Mouse (Mus musculus): ENCODE data around the gene Fam196b. TPM values are rescaled to one million over a fixed set of nuclear protein-coding genes. Genes with fewer than 3 reads are reported as not detected.

Gene Fam196b
- polyA plus RNA-seq, 1 experiment from 2014 or later, result 6.4 TPM

DNA sequence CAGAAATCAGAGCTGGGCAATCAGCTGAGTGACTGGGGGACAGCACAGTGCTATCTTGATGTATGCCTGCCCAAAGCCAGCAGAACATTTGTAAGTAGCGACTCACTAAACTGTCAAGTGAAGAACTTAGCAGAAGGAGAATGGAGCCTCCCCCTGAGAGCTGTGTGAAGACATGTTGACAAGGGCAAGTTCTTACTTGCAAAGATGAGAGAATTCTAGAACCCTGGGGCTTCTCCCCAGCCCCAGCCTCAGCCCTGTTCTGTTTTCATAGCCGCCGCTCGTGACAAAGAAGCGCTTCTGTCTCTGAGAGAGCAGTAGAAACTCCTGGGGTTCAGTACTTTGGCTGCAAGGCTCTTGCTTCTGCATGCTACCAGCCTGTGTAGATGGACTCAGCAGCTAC is 25.1 kb downstream of the Fam196b start:
- H3K9ac ChIP-seq, result no peak overlapping the region
- H3K4me2 ChIP-seq, result no peak overlapping the region
- no peaks in the 10 kb centered on the region for H3K27me3 ChIP-seq (replicated peaks)
- H3K9me3 ChIP-seq, result no peaks in the 10 kb centered on the region
- no peaks in the 10 kb centered on the region for H3K36me3 ChIP-seq (replicated peaks)
- WGBS, result 85% methylated on average over 5 of the region's 5 CpGs
- peaks cover 26% of the 10 kb centered on the region for H3K4me1 ChIP-seq
- ATAC-seq (replicated peaks), result no peak
- H3K27ac ChIP-seq, result no peak overlapping the region
- H3K4me3 ChIP-seq, result no peak overlapping the region

DNA sequence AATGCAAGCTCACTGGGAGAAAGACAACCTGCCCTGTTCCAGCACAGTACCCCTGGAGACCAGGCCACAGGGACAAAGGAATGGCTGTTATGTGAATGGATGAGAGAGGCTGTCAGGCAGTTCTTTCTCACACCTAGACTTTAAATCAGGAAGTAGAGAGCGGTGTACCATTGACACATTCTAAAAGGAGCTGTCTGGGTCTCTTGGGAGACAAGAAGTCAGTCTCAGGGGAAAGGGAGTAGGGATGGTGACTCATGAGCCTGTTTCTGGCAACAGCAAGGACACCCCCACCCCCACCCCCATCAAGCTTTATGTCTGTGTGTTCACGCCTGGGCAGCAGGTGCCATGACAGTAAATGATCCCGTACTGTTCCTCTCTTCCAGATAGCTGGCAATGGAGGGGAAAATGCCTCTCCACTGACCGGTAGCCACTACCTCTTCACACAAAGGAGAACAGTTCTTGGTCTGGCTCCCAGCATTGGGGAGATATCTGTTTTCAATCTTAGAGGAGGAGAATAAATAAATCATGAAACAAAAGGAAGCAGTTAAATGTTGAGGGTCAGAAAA is 29.2 kb downstream of the Fam196b start:
- Histone ChIP-seq H3K9ac (no peak overlapping the region), H3K27ac (peak overlapping the region; percentile 58), H3K9me3 (no peaks in the 10 kb centered on the region), H3K27me3 (replicated peaks) (no peaks in the 10 kb centered on the region), H3K4me2 (no peak overlapping the region), H3K36me3 (replicated peaks) (no peaks in the 10 kb centered on the region), H3K4me3 (no peak overlapping the region), H3K4me1 (peaks cover 30% of the 10 kb centered on the region)
- 57% methylated on average over 4 of the region's 4 CpGs for WGBS
- no peak for ATAC-seq (replicated peaks)

DNA sequence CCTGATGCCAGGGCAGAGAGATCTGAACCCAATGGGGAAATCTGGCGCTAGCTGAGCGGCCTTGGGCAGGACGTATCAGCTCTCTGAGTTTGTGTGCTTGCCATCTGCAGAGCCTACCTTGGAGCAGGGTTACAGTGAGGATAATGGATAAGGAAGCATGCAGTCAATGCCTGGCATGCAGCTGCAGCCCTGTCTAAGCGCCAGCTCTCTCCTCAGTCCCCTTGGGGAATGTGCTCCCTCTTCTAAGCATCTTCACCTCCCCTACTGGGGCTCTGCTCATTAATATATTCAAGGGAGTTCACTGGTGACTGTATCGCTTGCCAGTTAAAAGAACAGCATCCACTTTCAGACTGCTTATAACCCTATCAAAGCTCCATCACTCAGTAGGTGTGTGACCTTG is 29.7 kb downstream of the Fam196b start:
- Histone ChIP-seq H3K4me3 (no peak overlapping the region), H3K9me3 (no peaks in the 10 kb centered on the region), H3K27me3 (replicated peaks) (no peaks in the 10 kb centered on the region), H3K4me1 (peaks cover 35% of the 10 kb centered on the region), H3K4me2 (no peak overlapping the region), H3K27ac (peak overlapping the region; percentile 58), H3K9ac (no peak overlapping the region), H3K36me3 (replicated peaks) (no peaks in the 10 kb centered on the region)
- WGBS, result 41% methylated on average over 5 of the region's 5 CpGs
- peak; percentile 57 for ATAC-seq (replicated peaks)

DNA sequence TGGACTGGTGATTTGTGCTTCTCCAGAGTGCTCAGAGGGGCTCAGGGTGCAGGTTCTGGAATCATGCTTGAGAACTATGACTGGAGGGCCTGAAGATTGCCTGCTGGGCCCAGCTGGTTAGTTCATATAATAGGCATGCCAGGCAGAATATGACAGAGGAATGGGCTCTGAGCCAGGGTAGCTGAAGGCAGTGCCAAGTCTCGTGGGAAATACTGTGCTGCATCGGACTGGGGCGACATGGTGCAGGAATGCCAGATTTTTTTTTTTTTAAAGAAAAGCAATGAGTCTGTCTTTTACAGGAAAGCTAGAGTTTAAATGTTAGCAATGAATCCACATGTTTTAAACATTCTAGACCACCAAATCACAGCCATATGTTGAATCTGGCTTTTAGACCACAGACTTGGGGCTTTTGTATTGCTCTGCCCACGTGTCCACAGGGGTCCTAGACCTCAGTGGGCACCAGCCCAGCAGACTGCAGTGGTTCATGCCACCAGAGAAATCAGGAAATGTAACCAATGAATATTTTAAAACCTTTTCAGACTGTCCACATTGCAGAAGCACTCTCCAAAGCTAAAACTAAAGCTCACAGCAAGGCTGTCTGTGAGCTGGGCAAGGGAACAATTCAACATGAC is 33.8 kb downstream of the Fam196b start:
- peak; percentile 67; the same call in 1 of the 2 replicates for ATAC-seq (replicated peaks)
- Histone ChIP-seq H3K4me3 (no peak overlapping the region), H3K4me1 (peaks cover 25% of the 10 kb centered on the region), H3K4me2 (no peak overlapping the region), H3K36me3 (replicated peaks) (no peaks in the 10 kb centered on the region), H3K9ac (no peak overlapping the region), H3K27me3 (replicated peaks) (no peaks in the 10 kb centered on the region), H3K27ac (no peak overlapping the region; the same call in 1 of the 2 replicates), H3K9me3 (no peaks in the 10 kb centered on the region)
- WGBS, result 45% methylated on average over 4 of the region's 4 CpGs

DNA sequence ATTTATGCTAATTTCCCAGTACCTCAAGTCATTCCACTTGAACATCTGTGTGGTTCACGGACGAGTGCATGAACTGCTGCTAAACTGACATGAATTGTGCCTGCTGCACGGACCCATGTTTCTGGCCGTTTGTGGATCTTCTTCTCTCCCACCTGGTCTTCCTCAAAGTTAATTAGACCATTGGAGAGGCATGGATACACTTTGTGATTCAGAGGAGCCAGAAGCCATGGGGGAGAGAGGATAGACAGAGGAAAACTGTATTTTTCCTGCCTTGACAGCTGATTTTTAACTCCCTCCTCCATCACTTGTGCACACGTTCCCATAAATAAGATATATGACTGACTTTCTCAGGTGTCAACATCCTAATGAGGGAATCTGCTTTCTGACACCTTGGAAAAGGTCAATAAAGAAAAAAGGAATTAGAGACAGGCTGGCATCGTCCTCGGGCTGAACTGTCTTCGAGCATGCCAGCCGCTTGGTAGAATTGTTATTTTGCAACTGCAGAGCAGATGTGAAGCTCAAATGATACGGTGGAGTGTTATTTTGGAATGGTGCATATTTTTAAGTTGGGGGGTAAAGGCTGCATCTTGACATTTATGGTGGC is 34.9 kb downstream of the Fam196b start:
- Histone ChIP-seq H3K4me3 (no peak overlapping the region), H3K27ac (no peak overlapping the region), H3K4me1 (peaks cover 14% of the 10 kb centered on the region), H3K9me3 (no peaks in the 10 kb centered on the region), H3K9ac (no peak overlapping the region), H3K27me3 (replicated peaks) (no peaks in the 10 kb centered on the region), H3K36me3 (replicated peaks) (no peaks in the 10 kb centered on the region), H3K4me2 (no peak overlapping the region)
- 77% methylated on average over 10 of the region's 10 CpGs for WGBS
- ATAC-seq (replicated peaks), result no peak

DNA sequence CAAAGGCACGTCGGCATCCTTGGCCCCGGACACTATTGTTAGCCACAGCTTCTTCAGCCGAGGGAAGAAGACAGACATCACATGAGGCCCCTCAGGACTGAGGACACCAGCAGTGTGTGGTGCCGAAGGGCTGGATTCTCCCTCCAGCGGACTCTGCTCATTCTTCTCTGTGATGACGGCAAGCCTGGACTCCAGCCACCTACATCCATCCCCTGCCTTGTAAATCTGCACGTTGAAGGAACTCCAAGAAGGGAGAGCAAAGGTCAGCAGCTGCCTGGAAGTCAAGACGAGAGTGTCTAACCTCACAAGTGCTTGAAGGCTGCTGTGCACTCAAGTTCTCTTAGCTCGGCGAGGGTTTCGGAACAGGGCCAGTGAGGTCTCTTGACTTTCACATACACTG is 40.8 kb downstream of the Fam196b start:
- Histone ChIP-seq H3K36me3 (replicated peaks) (no peaks in the 10 kb centered on the region), H3K4me2 (no peak overlapping the region), H3K9me3 (no peaks in the 10 kb centered on the region), H3K27ac (no peak overlapping the region), H3K4me1 (peaks cover 16% of the 10 kb centered on the region), H3K9ac (no peak overlapping the region), H3K4me3 (no peak overlapping the region), H3K27me3 (replicated peaks) (no peaks in the 10 kb centered on the region)
- WGBS, result 70% methylated on average over 12 of the region's 12 CpGs
- peak; percentile 18; the same call in 1 of the 2 replicates for ATAC-seq (replicated peaks)

DNA sequence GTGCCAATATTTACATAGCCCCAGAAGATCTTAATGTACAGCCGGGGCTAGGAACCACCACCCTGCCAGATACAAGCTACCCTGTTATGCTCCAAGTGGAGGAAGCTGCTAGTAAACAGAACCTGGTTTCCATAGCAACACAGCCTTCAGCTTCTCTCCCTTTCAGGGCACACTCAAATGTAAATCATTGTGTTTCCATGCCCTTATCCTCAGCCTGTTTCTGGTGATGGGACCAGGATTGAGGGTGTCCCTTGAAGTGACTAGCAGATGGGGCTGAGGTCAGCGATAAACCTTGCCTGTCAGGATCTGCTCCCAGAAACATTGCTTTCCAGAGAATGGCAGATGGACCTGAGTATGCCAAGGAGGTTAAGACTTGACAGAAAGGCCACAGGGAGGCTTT is 41.5 kb downstream of the Fam196b start:
- H3K4me1 ChIP-seq, result peaks cover 16% of the 10 kb centered on the region
- H3K9ac ChIP-seq, result no peak overlapping the region
- no peak overlapping the region for H3K4me3 ChIP-seq
- H3K27me3 ChIP-seq (replicated peaks), result no peaks in the 10 kb centered on the region
- WGBS, result 25% methylated on average over 2 of the region's 2 CpGs
- H3K4me2 ChIP-seq, result no peak overlapping the region
- no peaks in the 10 kb centered on the region for H3K36me3 ChIP-seq (replicated peaks)
- no peaks in the 10 kb centered on the region for H3K9me3 ChIP-seq
- ATAC-seq (replicated peaks), result peak; percentile 61; the same call in 1 of the 2 replicates
- no peak overlapping the region for H3K27ac ChIP-seq

DNA sequence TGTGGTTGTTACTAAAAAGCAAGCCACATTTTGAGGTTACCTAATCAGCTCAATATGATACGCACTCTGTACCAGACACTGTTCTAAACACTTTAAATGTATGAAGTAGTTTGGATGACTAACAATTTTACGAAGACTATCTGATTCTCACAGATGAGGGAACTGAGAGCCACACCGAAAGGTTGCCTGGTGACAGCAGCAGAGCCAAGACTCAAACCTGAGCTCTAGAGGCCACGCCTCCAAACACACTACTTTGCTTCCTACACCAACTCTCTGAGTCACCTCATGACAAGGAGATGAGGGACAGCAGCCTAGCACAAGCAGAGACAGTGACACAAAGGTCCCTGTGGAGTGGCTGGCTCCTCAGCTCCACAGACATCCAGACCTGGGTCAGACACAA is 57.6 kb downstream of the Fam196b start:
- Histone ChIP-seq H3K4me2 (no peak overlapping the region), H3K36me3 (replicated peaks) (no peaks in the 10 kb centered on the region), H3K9me3 (no peaks in the 10 kb centered on the region), H3K27ac (no peak overlapping the region), H3K4me3 (no peak overlapping the region), H3K4me1 (no peaks in the 10 kb centered on the region), H3K9ac (no peak overlapping the region), H3K27me3 (replicated peaks) (no peaks in the 10 kb centered on the region)
- 84% methylated on average over 4 of the region's 4 CpGs for WGBS
- ATAC-seq (replicated peaks), result no peak

DNA sequence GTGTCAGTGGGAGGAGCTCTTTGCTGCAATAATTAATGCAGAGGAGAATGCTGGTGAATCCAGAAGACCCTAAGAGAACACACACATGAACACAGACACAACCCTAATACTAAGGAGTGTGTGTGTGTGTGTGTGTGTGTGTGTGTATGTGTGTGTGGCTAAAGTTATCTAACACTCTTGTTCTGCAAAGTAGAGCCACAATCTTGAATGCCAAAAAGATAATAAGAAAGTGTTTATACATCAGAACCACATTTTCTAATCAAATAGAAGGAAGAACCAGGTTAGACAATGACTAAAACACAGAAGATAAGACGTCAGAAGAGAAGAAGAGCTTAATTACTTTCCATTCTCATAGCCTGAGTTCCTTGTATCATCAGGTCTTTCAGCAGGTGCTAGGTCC is 60.9 kb downstream of the Fam196b start:
- Histone ChIP-seq H3K27ac (no peak overlapping the region), H3K36me3 (replicated peaks) (no peaks in the 10 kb centered on the region), H3K4me1 (no peaks in the 10 kb centered on the region), H3K27me3 (replicated peaks) (no peaks in the 10 kb centered on the region), H3K4me2 (no peak overlapping the region), H3K9ac (no peak overlapping the region), H3K4me3 (no peak overlapping the region), H3K9me3 (no peaks in the 10 kb centered on the region)
- 76% methylated on average over 1 of the region's 1 CpGs for WGBS
- no peak for ATAC-seq (replicated peaks)

DNA sequence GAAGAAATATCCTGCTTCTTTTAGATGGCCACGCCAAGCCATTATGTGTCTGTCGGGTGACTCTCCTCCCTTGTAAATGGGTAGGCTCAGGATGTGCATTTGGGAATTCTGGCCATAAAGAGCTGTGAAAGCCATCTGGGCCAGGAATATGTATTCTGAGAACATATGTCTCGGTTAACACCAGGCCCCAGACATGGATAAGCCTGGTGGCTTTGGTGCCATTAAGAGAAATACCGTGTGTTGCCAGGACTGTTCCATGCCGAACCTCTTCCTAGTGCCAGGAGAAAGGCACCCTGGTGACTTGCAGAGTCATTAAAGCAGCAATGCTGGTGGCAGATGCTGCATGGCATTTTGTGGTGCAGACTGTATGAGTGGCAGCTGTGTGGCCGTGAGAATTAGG is 63.0 kb downstream of the Fam196b start:
- H3K27me3 ChIP-seq (replicated peaks), result no peaks in the 10 kb centered on the region
- H3K4me2 ChIP-seq, result no peak overlapping the region
- H3K9ac ChIP-seq, result no peak overlapping the region
- H3K27ac ChIP-seq, result no peak overlapping the region
- no peaks in the 10 kb centered on the region for H3K9me3 ChIP-seq
- WGBS, result 69% methylated on average over 6 of the region's 6 CpGs
- no peaks in the 10 kb centered on the region for H3K4me1 ChIP-seq
- H3K36me3 ChIP-seq (replicated peaks), result no peaks in the 10 kb centered on the region
- H3K4me3 ChIP-seq, result no peak overlapping the region
- no peak for ATAC-seq (replicated peaks)

DNA sequence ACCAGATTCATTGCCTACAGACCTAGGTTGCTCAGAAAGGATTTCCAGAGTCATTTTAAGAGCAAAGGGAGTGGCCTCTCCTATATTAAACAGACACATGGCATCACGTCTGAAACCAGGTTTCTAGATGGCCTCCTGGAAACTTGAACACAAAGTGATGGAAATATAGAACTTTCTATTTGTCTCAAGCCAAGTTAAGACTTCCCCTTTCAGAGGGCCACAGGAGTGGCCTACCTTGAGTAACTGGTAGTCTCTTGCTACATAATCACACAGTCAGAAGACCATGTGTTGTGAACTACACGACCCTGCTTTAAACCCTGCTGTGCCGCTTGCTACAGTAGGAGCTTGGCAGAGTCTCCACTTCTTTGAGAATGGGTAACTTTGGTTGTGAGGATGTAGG is 68.9 kb downstream of the Fam196b start:
- Histone ChIP-seq H3K4me3 (no peak overlapping the region), H3K9me3 (no peaks in the 10 kb centered on the region), H3K4me1 (0 out of 2 replicates have a peak, but pooled peaks cover 3% of the 10 kb centered on the region), H3K36me3 (replicated peaks) (no peaks in the 10 kb centered on the region), H3K27me3 (replicated peaks) (no peaks in the 10 kb centered on the region), H3K27ac (no peak overlapping the region), H3K9ac (no peak overlapping the region), H3K4me2 (no peak overlapping the region)
- WGBS, result 87% methylated on average over 3 of the region's 3 CpGs
- no peak for ATAC-seq (replicated peaks)

DNA sequence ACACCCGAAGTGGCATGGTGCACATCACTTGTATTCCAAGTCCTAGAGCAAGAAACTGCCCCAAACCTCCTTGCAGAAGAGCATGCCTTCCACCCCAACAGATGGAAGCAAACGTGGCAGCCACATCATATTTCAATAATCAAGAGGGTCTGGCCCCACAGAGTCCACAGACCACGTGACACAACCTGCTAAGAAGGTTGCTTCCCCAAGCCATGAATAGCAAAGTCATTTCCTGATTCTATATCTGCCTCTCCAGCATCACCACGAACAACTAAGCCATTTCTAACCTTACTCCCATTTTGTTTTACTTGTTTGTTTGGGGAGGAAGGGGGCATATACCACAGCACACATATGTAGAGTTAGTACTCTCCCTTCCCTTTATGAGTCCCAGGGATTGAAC is 69.6 kb downstream of the Fam196b start:
- WGBS, result 74% methylated on average over 4 of the region's 4 CpGs
- no peak overlapping the region for H3K27ac ChIP-seq
- H3K4me1 ChIP-seq, result 0 out of 2 replicates have a peak, but pooled peaks cover 3% of the 10 kb centered on the region
- no peaks in the 10 kb centered on the region for H3K27me3 ChIP-seq (replicated peaks)
- H3K9ac ChIP-seq, result no peak overlapping the region
- no peaks in the 10 kb centered on the region for H3K36me3 ChIP-seq (replicated peaks)
- no peak overlapping the region for H3K4me3 ChIP-seq
- ATAC-seq (replicated peaks), result no peak
- H3K9me3 ChIP-seq, result no peaks in the 10 kb centered on the region
- H3K4me2 ChIP-seq, result no peak overlapping the region

Data from midbrain, embryonic 15.5 days (tissue).